Mouse (Mus musculus): ENCODE measurements around the gene Slc48a1. TPM values are rescaled to one million over a fixed set of nuclear protein-coding genes. Genes with fewer than 3 reads are reported as not detected.

Slc48a1 gene
- total and polyA plus RNA-seq, 3 experiments, result 116 to 299 TPM; not detected in 1

DNA sequence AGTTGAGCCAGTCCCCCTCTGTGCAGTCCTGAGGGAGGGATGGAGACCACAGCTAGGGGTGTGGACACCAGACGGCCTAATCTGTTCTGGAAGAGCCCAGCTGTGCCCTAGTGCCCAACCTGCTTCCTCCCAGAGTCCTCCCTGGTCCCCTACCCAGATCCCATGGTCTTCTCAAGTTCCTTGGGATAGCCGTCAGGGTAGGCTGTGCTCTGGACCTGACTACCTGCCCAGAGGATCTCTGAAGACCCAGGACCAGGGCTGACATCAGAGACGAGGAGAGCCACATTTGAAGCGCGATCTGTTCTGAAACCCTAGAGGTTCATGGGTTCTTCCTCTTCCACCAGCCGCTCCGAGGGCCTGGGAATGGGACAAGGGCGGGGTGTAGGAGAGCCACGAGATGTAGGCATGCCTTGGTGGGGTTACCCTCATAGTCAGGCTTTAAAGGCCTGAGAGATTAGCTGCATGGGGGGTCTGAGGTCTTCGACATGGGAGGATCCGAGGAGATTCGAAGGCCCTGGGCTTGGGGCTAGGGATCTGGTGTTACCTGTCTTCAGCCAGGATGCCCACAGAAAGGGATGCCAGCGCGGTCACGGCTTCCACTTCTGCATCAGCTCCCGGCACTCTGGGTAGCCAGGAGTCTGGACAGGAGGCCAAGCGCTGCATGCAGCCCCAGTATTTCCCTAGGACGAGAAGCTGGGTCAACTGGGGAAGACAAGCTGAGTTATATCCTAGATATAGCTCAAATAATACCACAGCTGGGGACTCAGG is 15.2 kb downstream of the Slc48a1 start:
- no peaks in the 10 kb centered on the region for H3K9me3 ChIP-seq (replicated peaks; ENCODE audit: insufficient read depth, low read length)
- H3K36me3 ChIP-seq (ENCODE audit: control insufficient read depth in 1 of 2, insufficient read depth in 2 of 2, low read length in 2 of 2), result peaks cover 9 to 41% of the 10 kb centered on the region in 2 experiments
- peaks cover 2 to 11% of the 10 kb centered on the region in 2 experiments; a peak in 2 of 4 replicates for H3K4me1 ChIP-seq (ENCODE audit: control insufficient read depth in 1 of 2, insufficient read depth in 2 of 2, low read length in 2 of 2)
- TF ChIP-seq ZMIZ1 (IDR thresholded peaks at IDR 0.05; ENCODE audit: low read depth, low read length), result 0 out of 2 replicates have a peak, but pooled peaks have one; percentile 31
- TF ChIP-seq ZNF384 (IDR thresholded peaks at IDR 0.05; ENCODE audit: low read depth, low read length), result no peak
- no peaks in the 10 kb centered on the region for H3K27me3 ChIP-seq (ENCODE audit: control insufficient read depth in 1 of 2, insufficient read depth in 2 of 2, low read length in 2 of 2)
- no peak overlapping the region for H3K9ac ChIP-seq (ENCODE audit: control insufficient read depth, low read depth, low read length, poor library complexity, severe bottlenecking)
- H3K4me3 ChIP-seq (ENCODE audit: control insufficient read depth in 1 of 2, insufficient read depth in 1 of 2, low read depth in 2 of 2, low read length in 2 of 2), result no peak overlapping the region
- no peak overlapping the region for H3K27ac ChIP-seq (ENCODE audit: control insufficient read depth, low read depth, low read length)
- DNase-seq (ENCODE audit: low read depth, low spot score), result peak; percentile 48
- H3K79me2 ChIP-seq (ENCODE audit: control insufficient read depth, insufficient read depth, low read length, poor library complexity), result no peaks in the 10 kb centered on the region

GRCm38 (mm10) chr15:97794268-97794667 is 15.9 kb downstream of the Slc48a1 start:
- no peak overlapping the region for H3K4me3 ChIP-seq (ENCODE audit: control insufficient read depth in 1 of 2, insufficient read depth in 1 of 2, low read depth in 2 of 2, low read length in 2 of 2)
- H3K27me3 ChIP-seq (ENCODE audit: control insufficient read depth in 1 of 2, insufficient read depth in 2 of 2, low read length in 2 of 2), result no peaks in the 10 kb centered on the region
- H3K27ac ChIP-seq (ENCODE audit: control insufficient read depth, low read depth, low read length), result no peak overlapping the region
- no peak overlapping the region for H3K9ac ChIP-seq (ENCODE audit: control insufficient read depth, low read depth, low read length, poor library complexity, severe bottlenecking)
- no peaks in the 10 kb centered on the region for H3K9me3 ChIP-seq (replicated peaks; ENCODE audit: insufficient read depth, low read length)
- H3K4me1 ChIP-seq (ENCODE audit: control insufficient read depth in 1 of 2, insufficient read depth in 2 of 2, low read length in 2 of 2), result peaks cover under 1 to 5% of the 10 kb centered on the region in 2 experiments; a peak in 2 of 4 replicates
- H3K36me3 ChIP-seq (ENCODE audit: control insufficient read depth in 1 of 2, insufficient read depth in 2 of 2, low read length in 2 of 2), result peaks cover 2 to 47% of the 10 kb centered on the region in 2 experiments; a peak in 3 of 4 replicates
- no peaks in the 10 kb centered on the region for H3K79me2 ChIP-seq (ENCODE audit: control insufficient read depth, insufficient read depth, low read length, poor library complexity)
- peak; percentile 63 for DNase-seq (ENCODE audit: low read depth, low spot score)
- TF ChIP-seq CTCF (IDR thresholded peaks at IDR 0.05 in 2 of 3, conservative IDR thresholded peaks at IDR 0.05 in 1 of 3; ENCODE audit: control insufficient read depth in 1 of 3, insufficient read depth in 1 of 3, low read depth in 2 of 3, low read length in 3 of 3, poor library complexity in 1 of 3, severe bottlenecking in 1 of 3) (peak; percentile 67 to 92 (median 76)), MXI1 (IDR thresholded peaks at IDR 0.05; ENCODE audit: low read depth, low read length) (no peak), SIN3A (IDR thresholded peaks at IDR 0.05; ENCODE audit: low read length) (no peak), SMC3 (IDR thresholded peaks at IDR 0.05; ENCODE audit: low read depth, low read length) (peak; percentile 45; the same call in 1 of the 2 replicates), TAL1 (IDR thresholded peaks at IDR 0.05; ENCODE audit: low read length) (no peak), MEF2A (IDR thresholded peaks at IDR 0.05; ENCODE audit: extremely low read depth, insufficient replicate concordance, low read depth, low read length, poor library complexity, severe bottlenecking) (no peak), POLR2A (IDR thresholded peaks at IDR 0.05; ENCODE audit: control insufficient read depth in 1 of 2, insufficient read depth in 1 of 2, low read depth in 1 of 2, low read length in 2 of 2, poor library complexity in 1 of 2) (peak in 1 of 2 experiments; percentile 19; a peak in 1 of 4 replicates), USF1 (IDR thresholded peaks at IDR 0.05; ENCODE audit: low read depth, low read length) (no peak), ZKSCAN1 (IDR thresholded peaks at IDR 0.05; ENCODE audit: low read depth, low read length) (0 out of 2 replicates have a peak, but pooled peaks have one; percentile 44), EP300 (IDR thresholded peaks at IDR 0.05; ENCODE audit: low read depth in 1 of 2, low read length in 2 of 2) (no peak), RAD21 (IDR thresholded peaks at IDR 0.05; ENCODE audit: low read depth, low read length) (peak; percentile 21), NRF1 (IDR thresholded peaks at IDR 0.05; ENCODE audit: insufficient read depth, low read depth, low read length, poor library complexity, severe bottlenecking) (no peak)

Data from MEL (cell line).